Mouse (Mus musculus) mouse embryonic stem cell (cell line): ENCODE results near the gene Prss58.

Experiments
- in situ Hi-C, 2 experiments: fragments of 300-500 bp; cut with MboI; formaldehyde crosslinking; loops; 1 replicate in 1 of 2; 3 replicates in 1 of 2; pipeline ENCODE4 v1.14.3; 2019 to 2020; ENCODE audit warnings: low sequenced_read_pairs in 2 of 2, low pct_unique_long_range_greater_than_20kb in 1 of 2, mixed read lengths in 1 of 2; ENCODE audit not compliant: unreplicated experiment in 1 of 2

Prss58 gene

GRCm38 (mm10) chr6:40900287-40900686 is at the start of gene Prss58:
Prss58 (minus strand) TSS chr6:40900387.
- in situ Hi-C loops = no loop called here

GRCm38 (mm10) chr6:40940457-40940856 is 40.3 kb upstream of the Prss58 start, which contains the start of gene 1700074P13Rik:
1700074P13Rik (minus strand) TSS chr6:40940557.
- in situ Hi-C loops = no loop called here

- in situ Hi-C loops = no loop called here
Observed at GRCm38 (mm10) chr6:40919954-40920353, 19.8 kb upstream of the Prss58 start.

- in situ Hi-C loops = no loop called here
Observed at GRCm38 (mm10) chr6:40894716-40895115, 5.5 kb downstream of the Prss58 start.

- in situ Hi-C loops = no loop called here
Observed at GRCm38 (mm10) chr6:40893577-40893976, 6.6 kb downstream of the Prss58 start.

GRCm38 (mm10) chr6:40891754-40892153 is 8.4 kb downstream of the Prss58 start:
- in situ Hi-C loops = no loop called here

GRCm38 (mm10) chr6:40890973-40891372 is 9.2 kb downstream of the Prss58 start:
- in situ Hi-C loops = no loop called here

- in situ Hi-C loops = no loop called here
Observed at GRCm38 (mm10) chr6:40887394-40887793, 12.8 kb downstream of the Prss58 start, which contains the start of gene Moxd2. Moxd2 (minus strand) TSS chr6:40887494.

- in situ Hi-C loops = no loop called here
Observed at GRCm38 (mm10) chr6:40845283-40845682, 54.9 kb downstream of the Prss58 start.
